Mouse (Mus musculus) ovary, postnatal 14 days (tissue): ENCODE measurements around the gene Olfr98.
"Not testable (repeated sequence)": the region's sequence is repeated elsewhere in the genome, so short reads cannot be mapped to it uniquely, and the experiment has no call there.

Experiments
- DNase-seq: peaks from one replicate; pipeline ENCODE4 v3.0.0; 2022; ENCODE audit warnings: low spot score

Gene Olfr98

DNA sequence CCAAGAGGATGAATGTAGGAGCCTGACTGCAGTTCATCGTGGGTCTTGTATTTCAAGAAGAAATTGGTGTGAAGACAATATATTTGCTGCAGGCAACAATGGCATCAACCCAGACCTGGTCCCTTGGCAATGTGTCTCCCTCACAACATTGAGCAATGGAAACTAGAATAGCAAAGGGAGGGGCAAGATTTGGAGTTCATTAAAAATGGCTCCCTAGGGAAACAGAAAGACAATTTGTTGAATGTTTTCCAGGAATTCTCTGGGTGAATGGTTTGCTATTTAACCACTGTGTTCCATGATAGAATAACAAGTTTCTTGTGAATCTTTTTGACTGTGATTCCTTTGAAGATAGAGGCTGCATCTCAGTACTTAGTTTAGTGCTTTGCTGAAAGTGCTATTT lies at the start of gene Olfr98:
Gene Olfr98 (minus strand): TSS at position 124 of the 400 bp plus-strand sequence.
- DNase-seq: no peak

DNA sequence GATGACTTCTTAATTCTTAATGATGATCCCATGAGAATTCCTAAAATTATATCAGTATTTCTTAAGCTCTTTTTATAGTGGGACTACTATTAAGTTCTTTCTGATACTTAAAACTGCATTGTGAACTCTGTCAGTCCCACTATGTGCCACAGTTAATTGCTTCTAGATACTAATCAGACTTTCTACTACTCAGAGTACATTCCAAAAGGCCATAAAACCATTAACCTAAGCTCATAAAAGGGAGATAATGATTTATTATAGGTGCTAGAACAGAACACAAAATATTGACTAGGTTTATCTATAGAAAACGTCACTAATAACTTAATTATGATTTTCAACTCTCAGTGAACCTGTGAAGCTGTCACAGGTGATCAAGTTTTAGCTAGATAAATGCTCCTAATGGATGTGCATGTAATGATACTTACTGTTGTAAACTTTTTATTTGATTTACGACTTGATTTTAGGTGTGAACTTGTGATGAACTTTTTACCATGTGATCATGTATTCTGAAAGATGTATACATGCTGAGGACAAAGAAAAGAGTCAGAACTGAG lies 46.7 kb upstream of the Olfr98 start:
- no peak for DNase-seq

DNA sequence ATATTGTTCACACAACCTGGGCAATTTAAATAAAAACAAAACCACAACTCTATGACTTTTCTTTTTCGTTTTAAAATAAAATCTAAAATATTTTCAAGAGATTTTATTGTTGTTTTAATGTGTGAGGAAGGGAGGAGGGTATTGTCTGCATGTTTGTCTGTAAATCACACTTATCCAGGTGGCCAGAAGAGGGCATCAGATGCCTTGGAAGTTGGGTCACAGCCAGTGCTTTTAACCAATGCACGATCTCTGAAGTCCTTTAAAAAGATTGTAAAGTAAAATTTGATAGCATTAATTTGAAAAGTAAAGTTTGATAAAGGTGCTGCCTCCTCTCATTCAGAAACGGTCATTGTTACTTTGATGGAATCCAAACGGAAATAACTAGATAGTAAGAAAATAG lies 44.9 kb upstream of the Olfr98 start:
- no peak for DNase-seq

DNA sequence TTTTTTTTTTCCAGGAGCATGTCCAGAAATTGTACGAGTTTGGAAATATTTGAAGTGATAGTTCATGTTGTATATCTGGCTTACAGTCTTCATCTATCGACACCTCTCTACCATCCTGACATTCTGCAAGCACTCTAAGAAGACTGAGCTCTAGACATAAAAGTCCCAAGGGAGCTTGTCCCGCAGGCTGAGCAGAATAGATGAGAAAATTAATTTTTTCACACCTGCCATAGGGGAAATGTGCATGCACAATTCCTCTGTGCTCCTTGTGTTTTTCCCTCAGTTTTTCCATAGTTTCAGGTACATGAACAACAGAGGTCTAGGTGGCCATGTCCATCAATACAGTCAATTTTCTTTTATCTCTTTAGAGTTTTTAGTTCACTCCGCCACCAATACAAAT lies 40.7 kb upstream of the Olfr98 start, which contains the start of gene Olfr101:
Gene Olfr101 (minus strand): TSS at position 101 of the 400 bp plus-strand sequence.
- DNase-seq: no peak

DNA sequence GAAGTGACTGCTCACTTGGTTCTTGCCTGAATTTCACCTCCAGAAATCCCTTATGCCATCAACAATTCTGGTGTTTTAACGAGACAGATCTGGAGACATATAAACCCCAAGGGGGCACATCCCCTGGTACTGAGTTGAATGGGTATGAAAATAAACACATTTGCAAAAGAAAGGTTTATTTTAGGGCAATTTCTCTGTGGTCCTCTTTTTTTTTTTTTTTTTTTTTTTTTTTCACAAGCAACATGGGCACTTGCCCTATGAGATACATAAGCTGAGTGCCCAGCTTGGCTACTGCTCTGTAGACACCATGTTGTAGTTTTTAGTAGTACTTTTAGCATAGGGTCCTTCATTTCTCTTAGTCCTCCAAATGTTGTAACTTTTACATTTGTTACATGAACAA lies 19.8 kb upstream of the Olfr98 start, which contains the start of gene Olfr99:
Gene Olfr99 (minus strand): TSS at position 101 of the 400 bp plus-strand sequence.
- no peak for DNase-seq

DNA sequence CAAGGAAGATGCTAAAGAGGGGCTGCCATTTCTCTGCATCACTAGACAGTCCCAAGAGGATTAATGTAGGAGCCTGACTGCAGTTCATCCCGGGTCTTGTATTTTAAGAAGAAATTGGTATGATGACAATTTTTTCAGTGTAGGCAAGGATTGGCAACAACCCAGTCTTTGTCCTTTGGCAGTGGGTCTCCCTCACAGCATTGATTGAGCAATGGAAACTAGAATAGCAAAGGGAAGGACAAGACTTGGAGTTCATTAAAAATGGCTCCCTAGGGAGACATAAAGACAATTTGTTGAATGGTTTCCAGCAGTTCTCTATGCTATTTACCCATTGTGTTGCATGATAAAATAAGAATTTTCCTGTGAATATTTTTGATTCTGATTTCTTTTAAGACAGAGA lies 16.8 kb upstream of the Olfr98 start:
- DNase-seq: no peak

DNA sequence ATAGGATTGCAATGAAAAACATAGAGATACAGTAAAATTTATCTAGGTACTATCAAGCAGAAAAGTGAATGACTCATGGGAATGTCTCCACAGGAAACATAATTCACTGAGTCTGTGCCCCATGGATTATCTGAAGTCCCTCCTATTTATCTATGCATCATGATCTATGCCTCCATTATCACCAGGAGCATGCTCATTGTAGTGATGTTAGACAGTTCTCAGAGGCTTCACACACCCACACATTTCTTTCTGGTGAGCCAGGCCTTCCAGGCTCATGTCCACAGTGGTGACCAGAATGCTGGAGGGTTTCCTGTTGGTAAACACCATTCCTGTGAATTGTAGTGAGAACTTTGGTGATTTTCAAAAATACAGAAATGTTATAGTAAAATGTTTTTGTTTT lies 13.0 kb upstream of the Olfr98 start:
- DNase-seq: no peak

DNA sequence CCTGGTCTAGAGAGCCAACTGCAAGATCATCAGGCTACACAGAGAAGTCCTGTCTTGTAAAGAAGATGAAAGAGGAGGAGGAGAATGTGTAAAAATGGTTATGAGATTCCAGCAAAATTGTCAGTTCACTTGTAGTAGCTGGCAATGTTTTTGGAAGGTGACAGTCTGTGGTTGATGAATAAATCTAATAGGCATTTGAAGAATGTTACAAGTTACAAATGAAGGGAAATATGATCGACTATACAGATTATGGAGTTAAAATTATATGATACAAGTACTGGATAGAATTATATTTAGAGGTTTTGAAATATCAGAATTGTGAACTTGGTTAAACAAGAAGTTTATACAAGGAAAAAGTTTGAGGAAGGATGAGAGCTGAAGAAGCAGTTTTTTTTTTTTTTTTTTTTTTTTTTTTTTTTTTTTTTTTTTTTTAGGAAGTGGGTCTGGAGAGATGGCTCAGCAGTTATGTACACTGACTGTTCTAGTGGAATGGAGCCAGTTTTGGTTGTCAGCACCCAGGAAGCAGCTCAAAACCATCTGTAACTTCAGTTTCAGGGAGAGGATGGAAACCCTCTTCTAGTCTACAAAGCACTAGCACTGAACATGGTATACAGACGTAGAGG lies 12.2 kb upstream of the Olfr98 start:
- no peak for DNase-seq

DNA sequence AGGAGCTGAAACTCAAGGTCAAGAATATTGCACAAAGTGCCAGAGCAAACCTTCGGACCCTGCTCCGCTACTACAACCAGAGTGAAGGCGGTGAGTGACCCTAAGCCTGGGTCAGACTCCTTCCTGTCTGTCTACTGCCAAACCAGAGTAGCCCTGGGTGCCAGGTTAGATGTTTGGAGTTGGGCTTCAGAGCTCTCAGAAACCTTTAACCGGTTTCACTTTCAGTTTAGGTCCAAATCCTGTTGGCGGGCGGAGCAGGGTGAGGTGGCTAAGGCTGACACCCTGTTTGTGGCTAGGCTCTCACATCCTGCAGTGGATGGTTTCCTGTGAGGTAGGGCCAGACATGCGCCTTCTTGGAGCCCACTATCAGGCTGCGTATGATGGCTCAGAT lies 7.1 kb upstream of the Olfr98 start:
- DNase-seq: no peak

DNA sequence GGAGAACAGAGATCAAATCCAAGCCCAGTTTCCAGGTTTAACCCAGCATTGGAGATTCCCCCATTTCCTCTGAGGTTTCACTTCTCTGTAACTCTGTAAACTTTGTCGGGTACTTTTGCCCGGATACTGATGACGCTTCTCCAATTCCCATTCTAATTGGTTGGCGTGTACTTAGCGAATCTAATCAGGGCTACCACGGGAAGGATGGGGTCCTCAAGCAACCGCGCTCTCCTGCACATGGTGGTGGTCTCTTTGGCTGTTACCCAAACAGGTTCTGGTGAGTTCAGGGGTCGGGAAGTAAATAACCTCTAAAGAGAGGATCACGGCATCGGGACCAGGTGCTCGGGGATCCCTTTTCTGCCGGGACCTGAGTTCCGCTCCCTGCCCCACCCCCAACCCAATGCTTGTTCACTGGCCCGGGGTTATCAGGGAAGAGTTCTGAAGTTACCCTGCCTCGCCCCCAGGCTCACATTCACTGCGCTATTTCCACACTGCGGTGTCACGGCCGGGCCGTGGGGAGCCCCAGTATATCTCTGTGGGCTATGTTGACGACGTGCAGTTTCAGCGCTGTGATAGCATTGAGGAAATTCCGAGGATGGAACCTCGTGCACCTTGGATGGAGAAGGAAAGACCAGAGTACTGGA lies 6.6 kb upstream of the Olfr98 start, which contains the start of gene H2-M3:
Gene H2-M3 (plus strand): TSS at position 163 of the 644 bp plus-strand sequence.
- DNase-seq: peak; percentile 95

DNA sequence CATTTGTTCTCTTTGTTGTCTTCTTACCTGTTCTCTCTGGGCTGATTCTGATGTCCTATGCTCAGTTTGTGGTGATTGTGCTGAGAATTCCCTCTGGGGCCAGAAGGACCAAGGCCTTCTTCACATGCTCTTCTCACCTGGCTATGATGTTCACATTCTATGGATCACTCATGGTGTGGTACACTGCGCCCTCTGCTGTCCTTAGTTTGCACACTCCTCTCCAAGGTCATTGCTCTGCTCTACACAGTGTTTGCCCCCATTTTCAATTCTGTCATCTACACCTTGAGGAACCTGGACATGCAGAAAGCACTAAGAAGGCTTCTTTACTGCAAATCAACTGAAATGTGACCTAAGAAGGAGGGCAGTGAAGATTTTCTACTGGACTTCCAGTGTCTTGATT lies 13.0 kb downstream of the Olfr98 start:
- no peak for DNase-seq

DNA sequence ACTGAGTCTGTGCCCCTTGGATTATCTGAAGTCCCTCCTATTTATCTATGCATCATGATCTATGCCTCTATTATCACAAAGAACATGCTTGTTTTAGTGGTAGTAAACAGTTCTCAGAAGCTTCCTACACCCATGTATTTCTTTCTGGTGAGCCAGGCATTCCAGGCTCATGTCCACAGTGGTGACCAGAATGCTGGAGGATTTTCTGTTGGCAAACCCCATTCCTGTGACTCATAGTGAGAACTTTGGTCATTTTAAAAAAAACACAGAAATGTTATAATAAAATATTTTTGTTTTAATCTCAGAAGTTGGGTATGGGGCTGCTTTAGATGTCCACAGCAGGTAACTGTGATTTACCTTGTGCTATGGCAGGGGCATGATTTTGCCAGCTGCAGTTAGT lies 14.1 kb downstream of the Olfr98 start:
- DNase-seq: no peak

DNA sequence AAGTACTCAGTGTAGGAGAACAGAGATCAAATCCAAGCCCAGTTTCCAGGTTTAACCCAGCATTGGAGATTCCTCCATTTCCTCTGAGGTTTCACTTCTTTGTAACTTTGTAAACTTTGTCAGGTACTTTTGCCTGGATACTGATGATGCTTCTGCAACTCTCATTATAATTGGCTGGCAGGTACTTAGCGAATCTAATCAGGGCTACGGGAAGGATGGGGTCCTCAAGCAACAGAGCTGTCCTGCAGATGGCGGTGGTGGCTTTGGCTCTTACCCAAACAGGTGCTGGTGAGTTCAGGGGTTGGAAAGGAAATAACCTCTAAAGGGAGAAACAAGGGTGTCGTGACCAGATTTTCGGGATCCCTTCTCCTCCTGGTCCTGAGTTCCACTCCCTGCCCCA lies 16.8 kb downstream of the Olfr98 start:
- peak; percentile 47 for DNase-seq

DNA sequence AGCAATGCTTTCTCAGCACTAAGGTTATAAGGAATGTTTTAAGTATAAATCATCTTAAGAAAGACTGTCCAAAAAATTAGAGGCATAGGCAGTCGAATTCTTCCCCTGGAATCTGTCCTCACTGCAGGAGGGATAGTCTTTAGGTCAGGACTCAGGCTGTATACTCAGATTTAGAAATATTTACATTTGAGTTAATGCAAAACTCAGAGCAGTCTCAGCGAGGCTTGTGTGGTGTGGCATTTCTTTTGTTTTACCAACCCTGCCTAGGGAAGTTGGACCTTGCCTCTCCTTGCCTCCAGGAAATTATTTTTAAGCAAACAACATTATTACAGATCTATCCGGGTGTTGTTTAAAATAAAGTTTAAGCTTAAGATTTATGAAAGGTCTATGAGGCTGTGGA lies 21.4 kb downstream of the Olfr98 start:
- DNase-seq: no peak

DNA sequence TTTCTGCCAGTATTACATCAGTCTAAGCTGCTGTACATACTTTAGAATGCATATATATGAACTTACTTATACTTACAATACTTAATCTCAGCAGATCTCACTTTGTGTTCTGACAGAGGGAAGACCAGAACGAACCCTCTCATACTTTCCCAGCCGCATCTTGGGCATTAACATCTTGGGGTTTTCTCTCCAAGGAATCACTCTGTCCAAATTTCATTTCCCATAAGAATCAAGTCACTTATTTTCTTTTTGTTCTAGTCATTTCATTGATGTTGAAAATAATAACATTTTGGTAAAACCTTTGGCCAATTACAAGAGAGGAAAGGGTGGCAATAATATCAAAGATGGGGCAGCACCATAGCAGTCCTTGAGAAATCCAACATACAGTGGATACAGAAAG lies 26.3 kb downstream of the Olfr98 start, which contains the start of gene Olfr97:
Gene Olfr97 (minus strand): TSS at position 101 of the 400 bp plus-strand sequence.
- not testable (repeated sequence) for DNase-seq

DNA sequence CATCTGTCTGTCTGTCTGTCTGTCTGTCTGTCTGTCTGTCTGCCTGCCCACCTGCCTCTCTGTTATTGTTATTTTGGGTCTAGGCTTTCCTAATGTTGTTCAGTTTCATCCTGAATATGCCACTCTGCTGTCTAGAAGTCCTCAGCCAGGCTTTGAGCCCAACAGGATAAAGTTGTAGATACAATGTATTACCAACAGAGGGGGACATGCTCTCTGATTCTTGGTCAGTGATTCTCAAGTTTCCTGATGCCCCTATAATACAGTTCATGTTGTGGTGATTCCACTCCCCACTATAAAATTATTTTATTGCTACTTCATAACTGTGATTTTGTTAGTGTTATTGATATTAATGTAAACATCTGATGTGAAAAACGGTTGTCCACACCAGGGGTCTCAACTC lies 41.7 kb downstream of the Olfr98 start:
- no peak for DNase-seq

DNA sequence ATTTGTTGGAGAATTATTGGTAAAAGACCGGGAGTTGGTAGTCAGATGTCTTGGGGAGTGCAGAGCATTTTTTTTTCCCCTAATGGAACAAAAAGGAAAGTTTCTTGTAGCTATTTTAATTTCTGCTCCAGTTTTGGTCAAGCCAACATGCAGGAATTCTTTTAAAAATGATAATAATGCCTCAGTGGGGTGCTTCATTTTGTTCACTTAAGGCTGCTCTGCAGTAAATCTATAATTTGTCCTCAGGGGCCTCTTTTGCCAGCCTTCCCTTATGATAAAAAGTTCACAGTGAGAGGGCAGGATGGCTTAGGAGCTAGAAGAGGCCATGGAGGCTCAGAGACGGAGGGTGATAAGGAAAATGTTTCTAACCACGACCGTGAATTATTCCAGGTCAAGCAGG lies 43.7 kb downstream of the Olfr98 start, which contains the start of gene Olfr96:
Gene Olfr96 (plus strand): TSS at position 301 of the 400 bp plus-strand sequence.
- no peak for DNase-seq

DNA sequence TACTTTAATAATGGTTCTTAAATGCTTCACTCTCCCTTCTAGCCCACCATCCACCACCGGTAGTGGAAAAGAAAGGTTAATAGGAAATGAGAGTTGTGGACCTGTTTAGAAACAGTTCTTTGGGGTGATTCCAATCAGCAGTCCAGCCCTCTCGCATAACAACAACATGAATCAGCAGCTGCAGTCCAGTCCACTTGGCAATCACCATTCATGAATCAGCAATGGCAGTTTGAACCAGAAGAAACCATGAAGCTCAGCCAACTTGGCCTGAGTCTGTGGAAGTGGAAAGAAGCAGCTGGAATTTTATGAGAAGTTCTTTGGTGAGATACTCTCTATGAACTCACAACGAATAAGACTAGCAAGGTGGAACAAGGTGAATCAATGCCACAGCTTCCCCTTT lies 45.1 kb downstream of the Olfr98 start:
- no peak for DNase-seq

DNA sequence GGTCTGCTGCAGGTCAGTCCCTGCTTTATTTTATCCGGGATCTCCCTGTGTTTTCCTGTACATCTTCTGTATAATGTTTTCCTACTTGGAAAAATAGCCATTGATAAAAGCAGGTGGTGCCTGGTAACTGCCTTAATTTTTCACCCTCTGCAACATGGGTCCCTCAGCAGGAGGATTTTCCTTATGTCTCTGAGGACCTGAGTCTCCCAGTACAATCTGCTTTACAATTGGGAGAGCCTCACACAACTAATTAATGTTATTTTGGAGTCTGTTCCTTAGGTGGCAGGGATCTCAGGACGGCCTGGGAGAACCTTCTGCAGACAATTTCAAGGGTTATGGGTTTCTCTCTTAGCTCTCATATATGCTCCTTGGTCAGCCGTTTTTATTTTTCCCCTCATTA lies 50.5 kb downstream of the Olfr98 start, which contains the start of gene Olfr95:
Gene Olfr95 (minus strand): TSS at position 101 of the 400 bp plus-strand sequence.
- DNase-seq: no peak
